Mouse (Mus musculus): ENCODE results near the gene Ccna2. TPM values are rescaled to one million over a fixed set of nuclear protein-coding genes. Genes with fewer than 3 reads are reported as not detected.

The Ccna2 gene
- polyA plus RNA-seq, 1 experiment: 45.0 TPM

- TF ChIP-seq POLR2A (IDR thresholded peaks at IDR 0.05; ENCODE audit: borderline replicate concordance, extremely low read depth, insufficient read depth, insufficient read length, poor library complexity, severe bottlenecking) (no peak), CTCF (IDR thresholded peaks at IDR 0.05; ENCODE audit: borderline replicate concordance, extremely low read depth, insufficient read depth, insufficient read length) (no peak)
- DNase-seq (ENCODE audit: low read depth): peak; percentile 2
Observed at GRCm38 (mm10) chr3:36532738-36533137, 39.2 kb downstream of the Ccna2 start.

GRCm38 (mm10) chr3:36531979-36532542 is 39.9 kb downstream of the Ccna2 start:
- TF ChIP-seq POLR2A (IDR thresholded peaks at IDR 0.05; ENCODE audit: borderline replicate concordance, extremely low read depth, insufficient read depth, insufficient read length, poor library complexity, severe bottlenecking): no peak
- TF ChIP-seq CTCF (IDR thresholded peaks at IDR 0.05; ENCODE audit: borderline replicate concordance, extremely low read depth, insufficient read depth, insufficient read length): no peak
- DNase-seq (ENCODE audit: low read depth): peak; percentile 14

- TF ChIP-seq POLR2A (IDR thresholded peaks at IDR 0.05; ENCODE audit: borderline replicate concordance, extremely low read depth, insufficient read depth, insufficient read length, poor library complexity, severe bottlenecking): no peak
- no peak for TF ChIP-seq CTCF (IDR thresholded peaks at IDR 0.05; ENCODE audit: borderline replicate concordance, extremely low read depth, insufficient read depth, insufficient read length)
- peak; percentile 62 for DNase-seq (ENCODE audit: low read depth)
Observed at GRCm38 (mm10) chr3:36531242-36531641, 40.7 kb downstream of the Ccna2 start.

- no peak for DNase-seq (ENCODE audit: low read depth)
- no peak for TF ChIP-seq CTCF (IDR thresholded peaks at IDR 0.05; ENCODE audit: borderline replicate concordance, extremely low read depth, insufficient read depth, insufficient read length)
- no peak for TF ChIP-seq POLR2A (IDR thresholded peaks at IDR 0.05; ENCODE audit: borderline replicate concordance, extremely low read depth, insufficient read depth, insufficient read length, poor library complexity, severe bottlenecking)
Observed at GRCm38 (mm10) chr3:36530781-36531180, 41.2 kb downstream of the Ccna2 start.

- DNase-seq (ENCODE audit: low read depth): peak; percentile 72
- TF ChIP-seq POLR2A (IDR thresholded peaks at IDR 0.05; ENCODE audit: borderline replicate concordance, extremely low read depth, insufficient read depth, insufficient read length, poor library complexity, severe bottlenecking): no peak
- no peak for TF ChIP-seq CTCF (IDR thresholded peaks at IDR 0.05; ENCODE audit: borderline replicate concordance, extremely low read depth, insufficient read depth, insufficient read length)
Observed at GRCm38 (mm10) chr3:36530345-36530744, 41.6 kb downstream of the Ccna2 start.

- DNase-seq (ENCODE audit: low read depth): no peak
- TF ChIP-seq POLR2A (IDR thresholded peaks at IDR 0.05; ENCODE audit: borderline replicate concordance, extremely low read depth, insufficient read depth, insufficient read length, poor library complexity, severe bottlenecking) (no peak), CTCF (IDR thresholded peaks at IDR 0.05; ENCODE audit: borderline replicate concordance, extremely low read depth, insufficient read depth, insufficient read length) (no peak)
Observed at GRCm38 (mm10) chr3:36524466-36524865, 47.5 kb downstream of the Ccna2 start.

GRCm38 (mm10) chr3:36522137-36522536 is 49.8 kb downstream of the Ccna2 start:
- no peak for DNase-seq (ENCODE audit: low read depth)
- no peak for TF ChIP-seq CTCF (IDR thresholded peaks at IDR 0.05; ENCODE audit: borderline replicate concordance, extremely low read depth, insufficient read depth, insufficient read length)
- TF ChIP-seq POLR2A (IDR thresholded peaks at IDR 0.05; ENCODE audit: borderline replicate concordance, extremely low read depth, insufficient read depth, insufficient read length, poor library complexity, severe bottlenecking): no peak

- TF ChIP-seq POLR2A (IDR thresholded peaks at IDR 0.05; ENCODE audit: borderline replicate concordance, extremely low read depth, insufficient read depth, insufficient read length, poor library complexity, severe bottlenecking) (no peak), CTCF (IDR thresholded peaks at IDR 0.05; ENCODE audit: borderline replicate concordance, extremely low read depth, insufficient read depth, insufficient read length) (no peak)
- DNase-seq (ENCODE audit: low read depth): peak; percentile 66
Observed at GRCm38 (mm10) chr3:36521073-36522060, 50.6 kb downstream of the Ccna2 start, which contains the start of gene Gm11549. Gene Gm11549, minus strand, starts transcription at chr3:36521813.

GRCm38 (mm10) chr3:36516196-36516595 is 55.8 kb downstream of the Ccna2 start:
- no peak for DNase-seq (ENCODE audit: low read depth)
- TF ChIP-seq POLR2A (IDR thresholded peaks at IDR 0.05; ENCODE audit: borderline replicate concordance, extremely low read depth, insufficient read depth, insufficient read length, poor library complexity, severe bottlenecking) (no peak), CTCF (IDR thresholded peaks at IDR 0.05; ENCODE audit: borderline replicate concordance, extremely low read depth, insufficient read depth, insufficient read length) (no peak)

Other genes with a start within 250 kb of the Ccna2 start
- gene Anxa5, start 96.3 kb downstream of the Ccna2 start, polyA plus RNA-seq (2012; rRNA removed): 52.4 and 66.1 TPM in 2 replicates
- 0.33 and 0.37 TPM in 2 replicates for gene 1810062G17Rik, start 96.2 kb downstream of the Ccna2 start, polyA plus RNA-seq (2012; rRNA removed)
- 0.35 and 0.40 TPM in 2 replicates for gene Gm11549, start 50.3 kb downstream of the Ccna2 start, polyA plus RNA-seq (2012; rRNA removed)
- 41.2 and 45.7 TPM in 2 replicates for gene Exosc9, start 19.5 kb downstream of the Ccna2 start, polyA plus RNA-seq (2012; rRNA removed)
- gene Bbs7, start 41.3 kb upstream of the Ccna2 start, polyA plus RNA-seq (2012; rRNA removed): 13.7 and 15.6 TPM in 2 replicates
- 8.7 and 11.9 TPM in 2 replicates for gene Trpc3, start 118.0 kb upstream of the Ccna2 start, polyA plus RNA-seq (2012; rRNA removed)

All from brain, embryonic 14.5 days (tissue).